Mouse (Mus musculus) cerebellum, adult 2 months (tissue): Measurements from ENCODE around the gene Stau1. TPM values are rescaled to one million over a fixed set of nuclear protein-coding genes. Genes with fewer than 3 reads are reported as not detected.

Experiments used
- DNase-seq, 2 experiments: peaks; one replicate each; pipeline ENCODE4 v3.0.0; 2021
- H3K27ac ChIP-seq: fragments of 200-500 bp; 2 replicates; pipeline ENCODE4 v1.5.1; 2012; ENCODE audit warnings: low read length, control low read depth, inconsistent platforms; ENCODE audit not compliant: insufficient read depth
- H3K27me3 ChIP-seq: fragments of 200-500 bp; 2 replicates; pipeline ENCODE4 v1.6.1; 2012; ENCODE audit warnings: inconsistent platforms, mild to moderate bottlenecking, low read length, moderate library complexity; ENCODE audit not compliant: control insufficient read depth, insufficient read depth
- H3K4me1 ChIP-seq: fragments of 200-500 bp; 2 replicates; pipeline ENCODE4 v1.6.1; 2011; ENCODE audit warnings: low read length; ENCODE audit not compliant: control insufficient read depth, insufficient read depth
- H3K4me3 ChIP-seq: fragments of 200-500 bp; replicated peaks from 2 replicates; pipeline ENCODE3; 2011; ENCODE audit warnings: mild to moderate bottlenecking, low read depth, low read length, control low read depth; ENCODE audit not compliant: insufficient read depth
- CTCF ChIP-seq: fragments of 200-500 bp; IDR thresholded peaks from 2 replicates; pipeline ENCODE4 v1.5.1; 2011; ENCODE audit warnings: low read depth, mild to moderate bottlenecking, control low read depth, low read length, moderate library complexity, borderline replicate concordance; ENCODE audit not compliant: insufficient read depth
- POLR2A ChIP-seq: fragments of 200-500 bp; IDR thresholded peaks from 2 replicates; pipeline ENCODE4 v1.6.1; 2011; ENCODE audit warnings: low read length, control low read depth, borderline replicate concordance; ENCODE audit not compliant: insufficient read depth
- WGBS: fragments of 180-500 bp; shearing (Covaris S2); methylation state at CpG from one replicate; pipeline ENCODE4 v1.1.7; 2018; 5-methylcytosine and 5-hydroxymethylcytosine counted together
- polyA plus RNA-seq: library from polyadenylated mRNA; depleted of rRNA; stranded (reverse); fragments of >200 nt; gene quantifications from 2 replicates; pipeline ENCODE4 v1.2.3, GENCODE M21; 2012

Gene Stau1
- polyA plus RNA-seq, 1 experiment, result 54.9 TPM

GRCm38 (mm10) chr2:166952151-166952550, 43.9 kb downstream of the Stau1 start:
- no peak overlapping the region for H3K4me3 ChIP-seq
- no peak for DNase-seq
- peaks cover 7% of the 10 kb centered on the region; the same call in 1 of the 2 replicates for H3K4me1 ChIP-seq
- no peak overlapping the region for H3K27ac ChIP-seq
- no peaks in the 10 kb centered on the region for H3K27me3 ChIP-seq
- TF ChIP-seq POLR2A, result no peak
- TF ChIP-seq CTCF, result no peak
- 73% methylated on average over 6 of the region's 6 CpGs for WGBS

DNA sequence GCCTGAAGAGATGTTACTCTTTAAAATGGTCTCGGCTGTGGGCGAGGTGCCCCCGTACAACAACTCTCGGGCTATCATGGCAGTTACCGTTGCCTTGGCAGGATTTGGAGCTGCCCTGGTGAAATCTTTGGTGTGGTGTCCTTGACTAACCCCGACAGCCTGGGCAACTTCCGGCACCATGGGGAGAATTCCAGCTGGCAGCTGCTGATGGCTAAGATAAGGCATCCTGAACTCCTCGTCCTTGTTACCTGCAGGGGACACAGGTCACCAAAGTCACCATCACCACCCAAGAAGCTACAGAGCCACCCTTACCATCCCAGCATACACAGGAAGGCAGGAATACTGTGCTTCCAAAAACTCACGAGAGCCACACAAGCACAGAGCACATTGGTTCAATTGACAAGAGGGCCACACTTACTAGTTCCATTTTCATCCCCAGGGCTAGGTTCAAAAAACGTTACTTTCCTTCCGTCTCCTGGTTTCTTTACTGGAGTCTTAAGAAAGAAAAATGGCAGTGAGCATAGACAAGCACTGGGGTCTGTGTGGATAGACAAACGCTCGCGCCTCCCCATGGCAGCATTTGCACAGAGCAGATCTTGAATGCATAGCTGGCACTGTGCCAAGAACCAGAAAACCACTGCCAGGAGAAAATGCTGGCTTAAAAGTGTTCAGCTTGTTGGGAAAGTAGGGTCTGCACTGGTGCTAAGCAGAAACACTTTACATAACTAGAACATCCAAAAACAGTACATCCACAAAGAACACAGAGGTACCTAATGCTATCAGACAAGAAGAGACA, 45.0 kb downstream of the Stau1 start:
- 43% methylated on average over 14 of the region's 14 CpGs for WGBS
- H3K27ac ChIP-seq, result no peak overlapping the region

DNA sequence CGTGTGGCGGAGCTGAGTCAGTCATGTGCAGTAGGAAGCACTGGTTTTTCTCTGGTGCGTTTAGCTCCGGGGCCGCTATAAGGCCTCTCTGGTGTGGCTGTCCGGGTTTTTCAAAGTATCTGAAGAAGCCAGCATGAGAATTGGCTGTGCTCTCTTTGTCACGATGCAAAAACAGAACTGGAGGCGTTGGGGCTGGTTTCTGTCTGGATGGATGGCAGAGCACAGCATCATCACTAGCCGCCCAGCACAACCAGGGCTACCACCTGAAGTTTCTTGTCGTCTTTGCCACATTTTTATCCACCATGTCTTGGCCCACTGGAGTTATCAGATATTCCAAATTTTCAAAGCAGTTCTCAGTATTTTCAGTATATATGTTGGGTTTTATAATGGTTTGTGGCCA, 47.2 kb downstream of the Stau1 start:
- DNase-seq, result no peak
- 79% methylated on average over 10 of the region's 10 CpGs for WGBS
- Histone ChIP-seq H3K4me3 (no peak overlapping the region), H3K4me1 (no peaks in the 10 kb centered on the region), H3K27me3 (no peaks in the 10 kb centered on the region), H3K27ac (no peak overlapping the region)
- TF ChIP-seq POLR2A (no peak), CTCF (no peak)

More for the DNA sequence above, 45.0 kb downstream of the Stau1 start:
- peak; percentile 41 to 47 for DNase-seq
- Histone ChIP-seq H3K4me1 (no peaks in the 10 kb centered on the region), H3K27me3 (no peaks in the 10 kb centered on the region), H3K4me3 (no peak overlapping the region)
- no peak for TF ChIP-seq CTCF
- TF ChIP-seq POLR2A, result no peak

GRCm38 (mm10) chr2:166948246-166948645, 47.9 kb downstream of the Stau1 start:
- no peak for DNase-seq
- WGBS, result 59% methylated on average over 1 of the region's 1 CpGs
- Histone ChIP-seq H3K4me3 (no peak overlapping the region), H3K4me1 (no peaks in the 10 kb centered on the region), H3K27me3 (no peaks in the 10 kb centered on the region), H3K27ac (no peak overlapping the region)
- no peak for TF ChIP-seq POLR2A

DNA sequence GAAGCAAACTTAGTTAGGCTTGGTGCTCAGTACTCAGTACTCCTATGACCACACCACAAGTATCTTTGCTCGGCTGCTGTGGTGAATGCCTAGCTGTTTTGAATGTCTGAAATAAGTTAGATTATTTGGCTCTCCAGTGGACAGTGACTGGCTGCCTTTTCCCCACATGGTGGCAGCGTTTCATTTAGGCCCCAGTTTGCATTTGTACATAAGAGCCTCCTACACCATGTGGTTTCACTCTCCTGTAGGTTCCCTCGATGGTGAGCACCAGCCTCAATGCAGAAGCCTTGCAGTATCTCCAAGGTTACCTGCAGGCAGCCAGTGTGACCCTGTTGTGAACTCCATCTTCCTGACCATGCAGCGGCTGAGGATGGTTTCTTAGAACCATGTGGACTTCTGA, 50.6 kb downstream of the Stau1 start:
- WGBS, result 39% methylated on average over 4 of the region's 4 CpGs
- Histone ChIP-seq H3K27ac (no peak overlapping the region), H3K4me3 (no peak overlapping the region), H3K4me1 (no peaks in the 10 kb centered on the region), H3K27me3 (no peaks in the 10 kb centered on the region)
- DNase-seq, result no peak
- TF ChIP-seq POLR2A (no peak), CTCF (0 out of 2 replicates have a peak, but pooled peaks have one; percentile 8)

DNA sequence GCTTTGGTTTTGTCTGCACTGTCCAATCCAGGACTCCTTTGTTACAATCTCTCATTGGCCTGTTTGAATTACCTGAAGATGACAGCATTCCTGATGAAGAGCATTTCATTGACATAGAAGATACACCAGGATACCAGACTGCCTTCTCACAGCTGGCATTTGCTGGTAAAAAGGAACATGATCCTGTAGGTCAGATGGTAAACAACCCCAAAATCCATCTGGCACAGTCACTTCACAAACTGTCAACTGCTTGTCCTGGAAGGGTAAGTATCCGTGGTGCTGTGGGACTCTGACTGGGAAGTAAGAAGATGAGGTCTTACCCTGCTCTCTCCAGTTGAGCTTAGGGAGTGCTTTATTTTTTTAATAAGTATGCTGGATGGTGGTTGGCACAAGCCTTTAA, 51.8 kb downstream of the Stau1 start:
- no peak for TF ChIP-seq CTCF
- TF ChIP-seq POLR2A, result no peak
- Histone ChIP-seq H3K27me3 (no peaks in the 10 kb centered on the region), H3K4me1 (no peaks in the 10 kb centered on the region), H3K27ac (no peak overlapping the region), H3K4me3 (no peak overlapping the region)
- 62% methylated on average over 1 of the region's 1 CpGs for WGBS
- DNase-seq, result no peak

GRCm38 (mm10) chr2:166943146-166943545, 53.0 kb downstream of the Stau1 start:
- no peaks in the 10 kb centered on the region for H3K27me3 ChIP-seq
- H3K4me3 ChIP-seq, result no peak overlapping the region
- H3K4me1 ChIP-seq, result no peaks in the 10 kb centered on the region
- no peak for TF ChIP-seq POLR2A
- no peak for TF ChIP-seq CTCF
- no peak for DNase-seq
- no peak overlapping the region for H3K27ac ChIP-seq
- 59% methylated on average over 2 of the region's 2 CpGs for WGBS

- peak in 1 of 2 experiments; percentile 51 for DNase-seq
- no peaks in the 10 kb centered on the region for H3K27me3 ChIP-seq
- TF ChIP-seq POLR2A, result no peak
- WGBS, result 10% methylated on average over 2 of the region's 2 CpGs
- H3K27ac ChIP-seq, result no peak overlapping the region
- peaks cover 15% of the 10 kb centered on the region for H3K4me1 ChIP-seq
- H3K4me3 ChIP-seq, result no peak overlapping the region
Measured at GRCm38 (mm10) chr2:166936166-166936565, 59.9 kb downstream of the Stau1 start.
